Mouse (Mus musculus) cerebral cortex, adult 2 months (tissue): Measurements from ENCODE around the gene Pdzk1.

ENCODE experiments used
- WGBS: fragments of 180-500 bp; shearing (Covaris S2); methylation state at CpG from one replicate; pipeline ENCODE4 v1.1.7; 2018; 5-methylcytosine and 5-hydroxymethylcytosine counted together

Gene Pdzk1

GRCm38 (mm10) chr3:96828984-96829383, at the start of gene Pdzk1, which contains the start of gene Cd160:
TSS of gene Pdzk1 (plus strand) at chr3:96829284.
TSS of gene Cd160 (minus strand) at chr3:96829351.
- 90% methylated on average over 1 of the region's 1 CpGs for WGBS

GRCm38 (mm10) chr3:96782236-96782635, 46.8 kb upstream of the Pdzk1 start:
- WGBS, result 71% methylated on average over 8 of the region's 8 CpGs

- WGBS, result 97% methylated on average over 1 of the region's 1 CpGs
These were observed 41.3 kb upstream of the Pdzk1 start for GRCm38 (mm10) chr3:96787784-96788183.

GRCm38 (mm10) chr3:96788506-96788905, 40.6 kb upstream of the Pdzk1 start:
- WGBS, result 70% methylated on average over 8 of the region's 8 CpGs

GRCm38 (mm10) chr3:96800254-96800653, 28.8 kb upstream of the Pdzk1 start:
- 81% methylated on average over 11 of the region's 11 CpGs for WGBS

GRCm38 (mm10) chr3:96802214-96802613, 26.9 kb upstream of the Pdzk1 start:
- WGBS, result 77% methylated on average over 1 of the region's 1 CpGs

GRCm38 (mm10) chr3:96808136-96808535, 20.9 kb upstream of the Pdzk1 start:
- WGBS, result 75% methylated on average over 3 of the region's 3 CpGs

GRCm38 (mm10) chr3:96808651-96809050, 20.4 kb upstream of the Pdzk1 start:
- 79% methylated on average over 3 of the region's 3 CpGs for WGBS

GRCm38 (mm10) chr3:96811232-96811631, 17.9 kb upstream of the Pdzk1 start:
- 83% methylated on average over 3 of the region's 3 CpGs for WGBS

- 36% methylated on average over 20 of the region's 20 CpGs for WGBS
These were observed 16.5 kb upstream of the Pdzk1 start for GRCm38 (mm10) chr3:96812395-96813091.

- 21% methylated on average over 9 of the region's 9 CpGs for WGBS
These were observed 16.0 kb upstream of the Pdzk1 start for GRCm38 (mm10) chr3:96813106-96813505.

- WGBS, result 70% methylated on average over 7 of the region's 7 CpGs
These were observed 15.4 kb upstream of the Pdzk1 start for GRCm38 (mm10) chr3:96813591-96814244.

GRCm38 (mm10) chr3:96814342-96814741, 14.7 kb upstream of the Pdzk1 start:
- WGBS, result 79% methylated on average over 6 of the region's 6 CpGs

- 71% methylated on average over 6 of the region's 6 CpGs for WGBS
These were observed 8.8 kb upstream of the Pdzk1 start for GRCm38 (mm10) chr3:96820116-96820915.

- 91% methylated on average over 4 of the region's 4 CpGs for WGBS
These were observed 7.5 kb upstream of the Pdzk1 start for GRCm38 (mm10) chr3:96821581-96821980.

GRCm38 (mm10) chr3:96823701-96824100, 5.4 kb upstream of the Pdzk1 start:
- 84% methylated on average over 3 of the region's 3 CpGs for WGBS

GRCm38 (mm10) chr3:96824614-96825013, 4.5 kb upstream of the Pdzk1 start:
- 71% methylated on average over 12 of the region's 12 CpGs for WGBS

GRCm38 (mm10) chr3:96825261-96825660, 3.8 kb upstream of the Pdzk1 start:
- WGBS, result 55% methylated on average over 11 of the region's 11 CpGs

GRCm38 (mm10) chr3:96828308-96828864, 698 bp upstream of the Pdzk1 start:
- WGBS, result 64% methylated on average over 15 of the region's 15 CpGs

GRCm38 (mm10) chr3:96829856-96830255, 772 bp downstream of the Pdzk1 start:
- 91% methylated on average over 10 of the region's 10 CpGs for WGBS

- 55% methylated on average over 5 of the region's 5 CpGs for WGBS
These were observed 3.8 kb downstream of the Pdzk1 start for GRCm38 (mm10) chr3:96832930-96833329.
